Mouse (Mus musculus): ENCODE results near the gene Fat1. TPM values are rescaled to one million over a fixed set of nuclear protein-coding genes. Genes with fewer than 3 reads are reported as not detected.

The Fat1 gene
- under 1 TPM; 0.13 to 0.24 TPM for total RNA-seq (2023)

GRCm38 (mm10) chr8:44934850-44935497, at the start of gene Fat1:
Fat1 (plus strand) TSS chr8:44935447.

GRCm38 (mm10) chr8:45068759-45069386, 133.6 kb downstream of the Fat1 start, which contains the start of gene Mtnr1a:
Mtnr1a (plus strand) TSS chr8:45069137.

Other genes starting within 250 kb of the Fat1 start
- gene Mtnr1a, start 133.7 kb downstream of the Fat1 start, total RNA-seq (2023): not detected